Mouse (Mus musculus): ENCODE measurements at regions not wholly inside any gene's neighbourhood (a gene's known extent, or its start where the extent isn't known, plus 50 kb on each side); places are given as distances from the start of the nearest gene placed in this dataset.

- Histone ChIP-seq H3K9me3 (ENCODE audit: control insufficient read depth, low read length) (no peaks in the 10 kb centered on the region), H3K4me2 (ENCODE audit: low read depth, low read length) (no peak overlapping the region), H3K4me1 (ENCODE audit: control insufficient read depth, insufficient read depth, low read length) (no peaks in the 10 kb centered on the region), H3K4me3 (ENCODE audit: low read length) (no peak overlapping the region), H3K27ac (ENCODE audit: low read length) (no peak overlapping the region), H3K27me3 (replicated peaks; ENCODE audit: control insufficient read depth, insufficient read depth, low read length) (no peaks in the 10 kb centered on the region), H3K36me3 (ENCODE audit: control insufficient read depth, insufficient read depth, low read length) (no peaks in the 10 kb centered on the region), H3K9ac (ENCODE audit: low read depth, low read length) (no peak overlapping the region)
- ATAC-seq, result no peak
- 94% methylated on average over 3 of the region's 3 CpGs for WGBS
Observed at GRCm38 (mm10) chr17:9749301-9749700, 79.8 kb upstream of the Pabpc6 start.

DNA sequence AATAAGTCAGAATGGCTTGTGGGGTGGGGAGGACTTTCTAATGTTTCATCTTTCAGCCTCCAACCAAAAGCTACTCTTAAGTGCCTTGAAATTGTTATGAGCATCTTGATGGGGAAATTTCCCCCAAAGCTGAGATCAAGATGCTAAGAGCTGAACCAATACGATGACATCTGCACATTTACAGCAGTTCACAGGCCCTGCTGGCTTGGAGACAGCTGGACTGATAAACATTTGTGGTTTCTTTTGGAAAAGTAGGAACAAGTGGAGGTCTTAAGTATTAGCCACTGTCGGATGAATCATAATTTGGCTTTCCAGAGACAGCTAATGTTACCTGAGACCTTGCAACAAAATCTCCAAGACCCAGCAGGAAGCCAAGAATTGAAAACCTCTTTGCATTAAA is 78.4 kb upstream of the Pabpc6 start:
- no peak for ATAC-seq

GRCm38 (mm10) chr17:9743342-9743741 is 73.8 kb upstream of the Pabpc6 start:
- Histone ChIP-seq H3K36me3 (ENCODE audit: control insufficient read depth, insufficient read depth, low read length) (no peaks in the 10 kb centered on the region), H3K4me1 (ENCODE audit: control insufficient read depth, insufficient read depth, low read length) (no peaks in the 10 kb centered on the region), H3K27me3 (replicated peaks; ENCODE audit: control insufficient read depth, insufficient read depth, low read length) (no peaks in the 10 kb centered on the region), H3K27ac (ENCODE audit: low read length) (no peak overlapping the region), H3K4me2 (ENCODE audit: low read depth, low read length) (no peak overlapping the region), H3K9me3 (ENCODE audit: control insufficient read depth, low read length) (no peaks in the 10 kb centered on the region), H3K9ac (ENCODE audit: low read depth, low read length) (no peak overlapping the region), H3K4me3 (ENCODE audit: low read length) (no peak overlapping the region)
- WGBS, result 82% methylated on average over 5 of the region's 5 CpGs
- no peak for ATAC-seq

More for the DNA sequence above, 78.4 kb upstream of the Pabpc6 start:
- H3K27ac ChIP-seq (ENCODE audit: low read length), result no peak overlapping the region
- H3K9me3 ChIP-seq (ENCODE audit: control insufficient read depth, low read length), result no peaks in the 10 kb centered on the region
- no peaks in the 10 kb centered on the region for H3K4me1 ChIP-seq (ENCODE audit: control insufficient read depth, insufficient read depth, low read length)
- H3K27me3 ChIP-seq (replicated peaks; ENCODE audit: control insufficient read depth, insufficient read depth, low read length), result no peaks in the 10 kb centered on the region
- H3K9ac ChIP-seq (ENCODE audit: low read depth, low read length), result no peak overlapping the region
- H3K4me2 ChIP-seq (ENCODE audit: low read depth, low read length), result no peak overlapping the region
- H3K36me3 ChIP-seq (ENCODE audit: control insufficient read depth, insufficient read depth, low read length), result no peaks in the 10 kb centered on the region
- no peak overlapping the region for H3K4me3 ChIP-seq (ENCODE audit: low read length)
- 87% methylated on average over 2 of the region's 2 CpGs for WGBS

DNA sequence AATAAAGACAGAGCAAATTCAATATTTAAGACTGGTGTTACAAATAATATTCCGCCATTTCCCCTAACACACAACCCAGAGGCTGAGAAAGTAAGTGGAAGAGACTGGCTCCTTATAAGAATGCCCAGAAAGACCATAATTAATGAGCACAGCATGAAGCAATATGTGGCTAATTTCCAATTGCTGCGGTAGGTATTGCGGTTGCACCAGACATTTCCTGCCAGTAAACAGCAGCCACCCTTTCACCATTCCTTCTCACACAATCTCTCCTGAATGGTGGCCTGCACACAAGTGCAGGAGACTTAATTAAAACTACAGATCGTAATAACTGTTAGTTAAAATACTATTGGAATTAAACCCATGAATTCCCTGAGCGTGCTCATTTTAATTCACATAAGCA is 71.8 kb upstream of the Pabpc6 start:
- no peaks in the 10 kb centered on the region for H3K9me3 ChIP-seq (ENCODE audit: control insufficient read depth, low read length)
- ATAC-seq, result no peak
- no peak overlapping the region for H3K27ac ChIP-seq (ENCODE audit: low read length)
- WGBS, result 88% methylated on average over 5 of the region's 5 CpGs
- H3K9ac ChIP-seq (ENCODE audit: low read depth, low read length), result no peak overlapping the region
- no peaks in the 10 kb centered on the region for H3K4me1 ChIP-seq (ENCODE audit: control insufficient read depth, insufficient read depth, low read length)
- no peaks in the 10 kb centered on the region for H3K27me3 ChIP-seq (replicated peaks; ENCODE audit: control insufficient read depth, insufficient read depth, low read length)
- H3K36me3 ChIP-seq (ENCODE audit: control insufficient read depth, insufficient read depth, low read length), result no peaks in the 10 kb centered on the region
- no peak overlapping the region for H3K4me2 ChIP-seq (ENCODE audit: low read depth, low read length)
- H3K4me3 ChIP-seq (ENCODE audit: low read length), result no peak overlapping the region

DNA sequence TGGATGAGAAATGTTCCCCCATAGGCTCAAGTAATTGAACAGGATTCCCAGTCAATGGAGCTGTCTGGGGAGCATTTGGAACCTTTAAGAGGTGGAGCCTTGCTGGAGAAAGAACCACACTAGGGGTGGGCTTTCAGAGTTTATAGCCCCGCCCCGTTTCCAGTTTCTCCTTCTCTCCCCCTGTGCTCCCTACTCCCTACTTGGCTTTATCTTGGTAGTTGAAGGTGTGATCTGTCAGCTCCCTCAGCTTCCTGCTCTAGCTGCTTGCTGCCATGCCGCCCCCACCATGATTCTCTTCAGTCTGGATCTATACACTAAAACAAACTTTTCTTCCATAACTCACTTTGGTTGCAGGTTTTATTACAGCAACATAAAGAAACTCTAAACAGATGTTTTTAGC is 59.5 kb upstream of the Pabpc6 start:
- WGBS, result 53% methylated on average over 3 of the region's 3 CpGs
- H3K27me3 ChIP-seq (replicated peaks; ENCODE audit: control insufficient read depth, insufficient read depth, low read length), result no peaks in the 10 kb centered on the region
- no peak overlapping the region for H3K27ac ChIP-seq (ENCODE audit: low read length)
- H3K4me1 ChIP-seq (ENCODE audit: control insufficient read depth, insufficient read depth, low read length), result no peaks in the 10 kb centered on the region
- H3K4me2 ChIP-seq (ENCODE audit: low read depth, low read length), result no peak overlapping the region
- H3K9ac ChIP-seq (ENCODE audit: low read depth, low read length), result no peak overlapping the region
- ATAC-seq, result no peak
- H3K36me3 ChIP-seq (ENCODE audit: control insufficient read depth, insufficient read depth, low read length), result no peaks in the 10 kb centered on the region
- H3K4me3 ChIP-seq (ENCODE audit: low read length), result no peak overlapping the region
- no peaks in the 10 kb centered on the region for H3K9me3 ChIP-seq (ENCODE audit: control insufficient read depth, low read length)

DNA sequence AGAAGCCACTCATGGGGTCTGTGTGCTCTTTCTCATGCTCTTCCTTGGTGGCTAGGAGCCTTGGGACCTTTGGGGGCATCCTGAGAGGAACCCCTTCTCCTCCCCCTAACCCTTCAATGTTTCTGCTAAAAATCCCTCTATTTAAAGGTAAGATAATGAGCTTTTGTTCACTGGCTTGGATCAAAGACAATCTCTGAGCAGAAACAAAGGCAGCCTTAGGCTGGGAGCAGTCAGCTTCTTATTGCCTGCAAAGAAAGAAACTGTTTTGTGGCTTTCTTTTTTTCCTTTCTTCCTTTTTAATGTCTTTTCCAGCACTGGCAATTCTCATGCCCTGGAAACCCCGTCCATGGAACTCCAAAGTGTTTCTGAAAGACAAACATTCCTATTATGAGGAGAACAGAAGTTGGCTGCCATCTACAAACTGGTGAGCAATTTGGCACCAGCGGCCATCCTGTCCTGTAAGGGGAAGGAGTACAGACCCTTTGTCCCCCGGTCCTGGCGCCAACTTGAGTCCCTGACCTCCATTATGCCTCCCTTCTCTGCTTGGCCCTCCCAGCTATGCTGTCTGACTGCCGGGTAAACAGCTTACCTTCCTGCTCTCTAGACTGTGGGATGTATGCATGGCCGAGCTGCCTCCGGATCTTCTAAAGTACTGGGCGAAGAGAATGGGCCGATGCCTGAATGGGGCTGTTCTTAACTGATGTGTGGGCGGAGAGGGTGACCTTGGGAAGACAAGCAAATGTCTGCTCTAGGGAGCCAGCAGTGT is 56.4 kb upstream of the Pabpc6 start:
- no peaks in the 10 kb centered on the region for H3K36me3 ChIP-seq (ENCODE audit: control insufficient read depth, insufficient read depth, low read length)
- ATAC-seq, result no peak
- H3K9me3 ChIP-seq (ENCODE audit: control insufficient read depth, low read length), result no peaks in the 10 kb centered on the region
- 65% methylated on average over 10 of the region's 10 CpGs for WGBS
- no peaks in the 10 kb centered on the region for H3K4me1 ChIP-seq (ENCODE audit: control insufficient read depth, insufficient read depth, low read length)
- H3K4me3 ChIP-seq (ENCODE audit: low read length), result no peak overlapping the region
- H3K27ac ChIP-seq (ENCODE audit: low read length), result no peak overlapping the region
- no peak overlapping the region for H3K9ac ChIP-seq (ENCODE audit: low read depth, low read length)
- no peak overlapping the region for H3K4me2 ChIP-seq (ENCODE audit: low read depth, low read length)
- H3K27me3 ChIP-seq (replicated peaks; ENCODE audit: control insufficient read depth, insufficient read depth, low read length), result no peaks in the 10 kb centered on the region

- H3K9ac ChIP-seq (ENCODE audit: low read depth, low read length), result no peak overlapping the region
- H3K4me3 ChIP-seq (ENCODE audit: low read length), result no peak overlapping the region
- H3K27ac ChIP-seq (ENCODE audit: low read length), result no peak overlapping the region
- 50% methylated on average over 4 of the region's 4 CpGs for WGBS
- H3K36me3 ChIP-seq (ENCODE audit: control insufficient read depth, insufficient read depth, low read length), result no peaks in the 10 kb centered on the region
- ATAC-seq, result no peak
- no peak overlapping the region for H3K4me2 ChIP-seq (ENCODE audit: low read depth, low read length)
- H3K9me3 ChIP-seq (ENCODE audit: control insufficient read depth, low read length), result no peaks in the 10 kb centered on the region
- H3K27me3 ChIP-seq (replicated peaks; ENCODE audit: control insufficient read depth, insufficient read depth, low read length), result no peaks in the 10 kb centered on the region
- no peaks in the 10 kb centered on the region for H3K4me1 ChIP-seq (ENCODE audit: control insufficient read depth, insufficient read depth, low read length)
Observed at GRCm38 (mm10) chr17:9723484-9723883, 54.0 kb upstream of the Pabpc6 start.

GRCm38 (mm10) chr17:9722709-9723108 is 53.2 kb upstream of the Pabpc6 start:
- Histone ChIP-seq H3K9me3 (ENCODE audit: control insufficient read depth, low read length) (no peaks in the 10 kb centered on the region), H3K4me3 (ENCODE audit: low read length) (no peak overlapping the region), H3K4me2 (ENCODE audit: low read depth, low read length) (no peak overlapping the region), H3K36me3 (ENCODE audit: control insufficient read depth, insufficient read depth, low read length) (no peaks in the 10 kb centered on the region), H3K27me3 (replicated peaks; ENCODE audit: control insufficient read depth, insufficient read depth, low read length) (no peaks in the 10 kb centered on the region), H3K27ac (ENCODE audit: low read length) (no peak overlapping the region), H3K4me1 (ENCODE audit: control insufficient read depth, insufficient read depth, low read length) (no peaks in the 10 kb centered on the region), H3K9ac (ENCODE audit: low read depth, low read length) (no peak overlapping the region)
- no peak for ATAC-seq
- WGBS, result 17% methylated on average over 4 of the region's 4 CpGs

Measured in intestine, embryonic 16.5 days (tissue).